Mouse (Mus musculus): ENCODE measurements around the gene Stx8. TPM values are rescaled to one million over a fixed set of nuclear protein-coding genes. Genes with fewer than 3 reads are reported as not detected.

Stx8 gene
- total and polyA plus RNA-seq, 2 experiments from 2014 or later: 10.8 to 65.8 TPM

DNA sequence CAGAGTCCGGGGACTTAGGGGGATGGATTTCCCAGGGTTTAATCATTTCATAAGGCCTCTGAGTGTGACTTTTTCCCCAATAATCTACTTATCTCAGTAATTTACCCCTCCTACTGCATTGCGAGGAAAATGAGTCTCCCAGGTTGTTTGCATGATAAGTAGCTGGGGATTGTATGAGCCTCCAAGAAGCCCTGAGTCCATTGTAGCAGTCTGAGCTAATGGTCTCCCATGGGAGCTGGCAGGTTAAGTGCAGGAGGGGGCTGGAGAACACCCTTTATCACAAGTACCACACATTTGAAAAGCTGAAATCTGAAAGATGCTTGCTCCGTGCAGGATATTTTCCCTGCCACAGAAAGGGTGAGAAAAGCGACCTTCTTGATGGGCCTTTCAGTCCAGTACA lies 193.9 kb downstream of the Stx8 start:
- 69% methylated on average over 4 of the region's 4 CpGs for WGBS

DNA sequence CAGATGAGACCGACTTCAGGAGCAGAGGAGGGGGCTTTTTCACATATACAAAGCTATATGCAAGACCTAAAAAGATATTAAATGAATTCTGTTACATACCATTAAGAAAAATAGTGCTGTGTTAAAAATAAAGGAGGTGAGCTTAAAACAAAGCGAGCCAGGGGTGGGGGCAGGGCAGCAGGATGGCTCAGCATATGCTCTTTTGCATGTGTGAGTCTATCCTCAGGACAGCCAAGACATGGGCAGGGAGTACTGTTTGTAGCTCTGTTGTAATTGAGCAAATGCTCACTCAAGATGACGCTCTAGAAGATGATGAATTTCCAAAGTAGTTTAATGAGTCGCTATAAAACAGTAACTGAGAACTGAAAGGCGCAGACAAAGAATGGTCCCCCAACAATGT lies 198.4 kb downstream of the Stx8 start:
- no peaks in the 10 kb centered on the region for H3K9me3 ChIP-seq (ENCODE audit: low read length)
- H3K27me3 ChIP-seq (ENCODE audit: insufficient read depth, low read length): no peaks in the 10 kb centered on the region
- H3K4me2 ChIP-seq (ENCODE audit: low read depth, low read length): no peak overlapping the region
- no peak overlapping the region for H3K4me3 ChIP-seq (ENCODE audit: low read length)
- DNase-seq (ENCODE audit: low spot score): no peak
- H3K27ac ChIP-seq: no peak overlapping the region
- no peak for TF ChIP-seq CTCF (IDR thresholded peaks at IDR 0.05; ENCODE audit: low read depth)
- no peak for ATAC-seq
- WGBS: 80% methylated on average over 5 of the region's 5 CpGs
- H3K4me1 ChIP-seq (ENCODE audit: insufficient read depth, low read length): 0 out of 2 replicates have a peak, but pooled peaks cover 6% of the 10 kb centered on the region
- H3K9ac ChIP-seq (replicated peaks; ENCODE audit: low read length): no peak overlapping the region
- no peaks in the 10 kb centered on the region for H3K36me3 ChIP-seq (ENCODE audit: insufficient read depth, low read length)

More for the DNA sequence above, 193.9 kb downstream of the Stx8 start:
- Histone ChIP-seq H3K4me3 (ENCODE audit: low read length) (no peak overlapping the region), H3K27me3 (ENCODE audit: insufficient read depth, low read length) (no peaks in the 10 kb centered on the region), H3K27ac (no peak overlapping the region), H3K36me3 (ENCODE audit: insufficient read depth, low read length) (no peaks in the 10 kb centered on the region), H3K9me3 (ENCODE audit: low read length) (no peaks in the 10 kb centered on the region), H3K9ac (replicated peaks; ENCODE audit: low read length) (no peak overlapping the region), H3K4me2 (ENCODE audit: low read depth, low read length) (no peak overlapping the region), H3K4me1 (ENCODE audit: insufficient read depth, low read length) (0 out of 2 replicates have a peak, but pooled peaks cover 6% of the 10 kb centered on the region)
- TF ChIP-seq CTCF (IDR thresholded peaks at IDR 0.05; ENCODE audit: low read depth): no peak
- ATAC-seq: no peak
- no peak for DNase-seq (ENCODE audit: low spot score)

DNA sequence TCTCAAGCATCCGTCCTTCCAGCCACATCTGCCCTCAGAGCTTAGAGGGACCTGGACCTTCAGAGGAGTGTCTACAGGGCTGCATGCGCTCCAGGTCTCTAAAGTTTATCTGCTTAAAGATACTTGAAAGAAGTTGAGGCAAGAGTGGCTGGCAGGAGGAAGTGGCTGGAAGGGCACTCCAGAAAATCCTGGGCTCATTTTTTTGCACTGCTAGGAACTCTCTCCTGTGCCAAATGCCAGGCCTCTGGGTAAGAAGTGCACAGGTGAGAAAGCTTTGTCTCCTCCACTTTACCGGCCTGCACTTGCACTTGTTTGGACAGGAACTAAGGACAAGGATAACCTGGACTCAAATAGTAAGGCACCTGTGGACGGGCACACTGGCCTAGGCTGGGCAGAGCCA lies 202.4 kb downstream of the Stx8 start:
- H3K27me3 ChIP-seq (ENCODE audit: insufficient read depth, low read length): no peaks in the 10 kb centered on the region
- 0 out of 2 replicates have a peak, but pooled peaks cover 6% of the 10 kb centered on the region for H3K4me1 ChIP-seq (ENCODE audit: insufficient read depth, low read length)
- H3K4me2 ChIP-seq (ENCODE audit: low read depth, low read length): no peak overlapping the region
- ATAC-seq (no peak), DNase-seq (ENCODE audit: low spot score) (no peak)
- WGBS: 91% methylated on average over 4 of the region's 4 CpGs
- H3K36me3 ChIP-seq (ENCODE audit: insufficient read depth, low read length): no peaks in the 10 kb centered on the region
- H3K27ac ChIP-seq: no peak overlapping the region
- H3K4me3 ChIP-seq (ENCODE audit: low read length): no peak overlapping the region
- H3K9ac ChIP-seq (replicated peaks; ENCODE audit: low read length): no peak overlapping the region
- no peak for TF ChIP-seq CTCF (IDR thresholded peaks at IDR 0.05; ENCODE audit: low read depth)
- H3K9me3 ChIP-seq (ENCODE audit: low read length): no peaks in the 10 kb centered on the region

DNA sequence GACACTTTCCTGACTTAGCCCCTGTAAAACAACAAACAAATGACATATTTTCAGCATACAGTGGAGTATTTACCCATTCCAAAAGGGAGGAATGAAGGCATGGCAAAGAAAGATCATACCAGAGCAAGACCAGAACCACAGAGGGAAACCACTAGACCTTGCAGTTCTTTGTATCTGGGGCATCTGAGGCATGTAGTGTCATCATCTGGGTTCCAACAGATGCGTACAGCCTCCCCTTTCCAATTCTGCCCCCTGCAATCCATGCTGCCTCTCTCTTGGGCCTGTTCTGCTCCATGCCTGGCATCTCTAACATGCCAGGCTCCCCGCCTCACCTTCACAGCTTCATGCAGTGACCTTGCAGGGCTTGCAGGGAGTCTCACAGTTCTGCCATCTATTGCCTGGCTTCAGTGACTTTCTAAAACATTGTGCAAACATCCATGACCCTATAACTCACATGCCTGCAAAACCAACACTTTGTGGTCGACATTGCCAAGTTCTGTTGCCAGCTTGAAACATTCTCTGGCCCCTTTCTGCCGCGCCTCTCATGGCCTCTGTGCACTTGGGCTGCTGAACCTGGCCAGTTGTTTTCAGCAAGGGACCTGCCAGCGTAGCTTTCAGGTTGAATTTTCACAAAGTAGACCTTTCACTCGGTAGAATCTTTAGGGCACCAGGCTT lies 206.1 kb downstream of the Stx8 start:
- ATAC-seq (no peak), DNase-seq (ENCODE audit: low spot score) (no peak)
- no peak for TF ChIP-seq CTCF (IDR thresholded peaks at IDR 0.05; ENCODE audit: low read depth)
- H3K4me1 ChIP-seq (ENCODE audit: insufficient read depth, low read length): no peaks in the 10 kb centered on the region
- no peak overlapping the region for H3K4me2 ChIP-seq (ENCODE audit: low read depth, low read length)
- WGBS: 81% methylated on average over 7 of the region's 7 CpGs
- no peaks in the 10 kb centered on the region for H3K27me3 ChIP-seq (ENCODE audit: insufficient read depth, low read length)
- no peaks in the 10 kb centered on the region for H3K9me3 ChIP-seq (ENCODE audit: low read length)
- no peak overlapping the region for H3K27ac ChIP-seq
- H3K4me3 ChIP-seq (ENCODE audit: low read length): no peak overlapping the region
- H3K9ac ChIP-seq (replicated peaks; ENCODE audit: low read length): no peak overlapping the region
- no peaks in the 10 kb centered on the region for H3K36me3 ChIP-seq (ENCODE audit: insufficient read depth, low read length)

DNA sequence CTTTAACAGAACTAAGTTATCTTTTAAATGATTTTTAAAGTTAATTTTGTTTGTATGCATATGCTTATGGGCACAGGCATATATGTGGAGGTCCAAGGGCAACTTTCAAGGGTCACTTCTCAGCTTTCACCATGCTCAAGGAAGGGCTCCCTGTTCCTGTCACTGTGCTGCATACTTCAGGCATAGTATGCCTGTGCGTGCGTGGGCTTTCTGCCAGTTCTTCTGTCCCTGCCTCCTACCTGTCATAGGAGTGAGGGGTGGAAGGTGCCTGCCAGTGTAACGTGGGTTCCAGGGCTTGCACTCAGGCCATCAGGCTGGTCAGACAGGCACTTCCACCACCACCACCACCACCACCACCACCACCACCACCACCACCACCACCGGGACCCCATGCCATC lies 206.7 kb downstream of the Stx8 start:
- Histone ChIP-seq H3K9me3 (ENCODE audit: low read length) (no peaks in the 10 kb centered on the region), H3K4me2 (ENCODE audit: low read depth, low read length) (no peak overlapping the region), H3K27me3 (ENCODE audit: insufficient read depth, low read length) (no peaks in the 10 kb centered on the region), H3K4me1 (ENCODE audit: insufficient read depth, low read length) (no peaks in the 10 kb centered on the region), H3K27ac (no peak overlapping the region), H3K9ac (replicated peaks; ENCODE audit: low read length) (no peak overlapping the region), H3K4me3 (ENCODE audit: low read length) (no peak overlapping the region), H3K36me3 (ENCODE audit: insufficient read depth, low read length) (no peaks in the 10 kb centered on the region)
- TF ChIP-seq CTCF (IDR thresholded peaks at IDR 0.05; ENCODE audit: low read depth): no peak
- DNase-seq (ENCODE audit: low spot score) (no peak), ATAC-seq (no peak)
- WGBS: 72% methylated on average over 3 of the region's 4 CpGs

DNA sequence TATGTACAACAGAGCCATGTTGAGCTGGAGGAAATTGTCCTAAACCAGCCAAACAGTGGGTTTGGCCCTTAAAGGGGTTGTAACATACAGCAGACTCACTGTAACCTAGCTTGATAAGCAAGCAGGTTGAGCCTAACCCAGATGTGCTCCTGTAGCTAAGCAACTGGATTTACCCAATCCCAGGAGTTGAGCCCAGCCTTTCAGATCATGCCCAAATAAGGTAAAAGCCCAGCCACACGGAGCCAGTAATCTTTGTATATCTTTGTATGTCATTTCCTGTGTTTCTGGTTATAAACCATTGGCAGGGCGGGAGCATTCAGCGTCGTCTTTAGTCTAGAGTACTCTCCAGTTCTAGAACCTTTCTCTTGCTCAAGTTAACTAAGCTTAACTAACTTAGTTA lies 210.6 kb downstream of the Stx8 start:
- H3K9ac ChIP-seq (replicated peaks; ENCODE audit: low read length): no peak overlapping the region
- WGBS: 77% methylated on average over 4 of the region's 4 CpGs
- no peak for DNase-seq (ENCODE audit: low spot score)
- no peak for TF ChIP-seq CTCF (IDR thresholded peaks at IDR 0.05; ENCODE audit: low read depth)
- H3K9me3 ChIP-seq (ENCODE audit: low read length): no peaks in the 10 kb centered on the region
- no peak overlapping the region for H3K27ac ChIP-seq
- H3K4me2 ChIP-seq (ENCODE audit: low read depth, low read length): no peak overlapping the region
- H3K27me3 ChIP-seq (ENCODE audit: insufficient read depth, low read length): no peaks in the 10 kb centered on the region
- no peaks in the 10 kb centered on the region for H3K36me3 ChIP-seq (ENCODE audit: insufficient read depth, low read length)
- H3K4me1 ChIP-seq (ENCODE audit: insufficient read depth, low read length): no peaks in the 10 kb centered on the region
- no peak for ATAC-seq
- no peak overlapping the region for H3K4me3 ChIP-seq (ENCODE audit: low read length)

DNA sequence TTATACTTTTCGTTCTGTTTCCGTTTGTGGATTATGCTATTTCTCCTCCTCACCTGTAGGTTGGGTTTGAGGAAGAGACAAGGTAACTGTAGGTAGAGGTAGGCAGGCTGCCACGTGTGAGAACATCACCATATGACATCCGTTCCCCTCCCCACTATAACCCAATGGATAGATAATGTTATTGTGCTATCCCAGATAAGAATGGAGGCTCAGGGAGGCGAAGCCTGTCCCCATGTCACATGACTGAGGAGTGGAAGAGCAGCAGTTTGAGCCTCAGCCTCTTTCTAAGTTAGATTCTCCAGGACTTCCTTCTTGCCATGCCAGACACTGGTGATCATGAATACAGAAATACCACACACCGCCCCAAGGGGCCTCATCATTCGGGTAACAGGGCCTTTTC lies 211.4 kb downstream of the Stx8 start:
- Histone ChIP-seq H3K4me3 (ENCODE audit: low read length) (no peak overlapping the region), H3K36me3 (ENCODE audit: insufficient read depth, low read length) (no peaks in the 10 kb centered on the region), H3K9me3 (ENCODE audit: low read length) (no peaks in the 10 kb centered on the region), H3K27ac (no peak overlapping the region), H3K4me2 (ENCODE audit: low read depth, low read length) (no peak overlapping the region), H3K4me1 (ENCODE audit: insufficient read depth, low read length) (no peaks in the 10 kb centered on the region), H3K9ac (replicated peaks; ENCODE audit: low read length) (no peak overlapping the region), H3K27me3 (ENCODE audit: insufficient read depth, low read length) (no peaks in the 10 kb centered on the region)
- ATAC-seq (no peak), DNase-seq (ENCODE audit: low spot score) (no peak)
- WGBS: 81% methylated on average over 7 of the region's 7 CpGs
- no peak for TF ChIP-seq CTCF (IDR thresholded peaks at IDR 0.05; ENCODE audit: low read depth)

Measured in hindbrain, postnatal 0 days (tissue).